Mouse (Mus musculus): ENCODE data around the gene Actr5. TPM values are rescaled to one million over a fixed set of nuclear protein-coding genes. Genes with fewer than 3 reads are reported as not detected.

Gene Actr5
- polyA plus RNA-seq, 1 experiment from 2014 or later: 14.6 TPM

DNA sequence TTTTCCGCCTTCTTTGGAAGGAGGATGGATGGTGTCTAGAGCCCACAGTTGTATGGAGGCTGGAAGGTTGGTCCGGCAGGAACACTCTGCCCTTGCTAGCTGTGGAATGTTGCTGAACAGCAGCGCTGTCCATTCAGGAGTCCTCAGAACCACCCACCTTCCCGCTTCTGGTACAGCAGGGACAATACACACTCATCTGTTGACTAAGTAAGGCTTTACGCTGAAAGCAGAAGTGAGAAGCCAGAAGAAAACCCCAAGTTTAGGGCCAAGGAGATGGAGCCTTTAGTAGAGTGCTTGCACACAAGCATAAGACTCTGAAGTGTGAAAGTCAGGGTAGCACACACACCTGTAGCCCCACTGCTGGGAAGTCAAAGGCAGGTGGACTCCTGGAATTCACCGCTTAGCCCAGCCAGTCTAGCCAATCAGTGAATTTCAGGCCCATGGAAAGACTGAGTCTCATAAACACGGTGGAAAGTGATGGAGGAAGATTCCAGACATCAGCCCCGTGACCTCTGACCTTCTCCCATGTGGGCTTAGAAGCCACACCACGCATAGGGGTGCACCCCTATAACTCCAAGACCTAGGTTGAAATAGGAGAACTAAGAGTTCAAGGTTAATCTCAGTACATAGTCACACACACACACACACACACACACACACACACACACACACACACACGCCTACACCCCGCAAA, 57.8 kb downstream of the Actr5 start:
- Histone ChIP-seq H3K4me3 (replicated peaks) (no peak overlapping the region), H3K27ac (peak overlapping the region; percentile 56), H3K9ac (replicated peaks) (no peak overlapping the region), H3K27me3 (no peaks in the 10 kb centered on the region), H3K9me3 (no peaks in the 10 kb centered on the region), H3K36me3 (no peaks in the 10 kb centered on the region), H3K4me2 (replicated peaks) (no peak overlapping the region), H3K4me1 (replicated peaks) (peaks cover 42% of the 10 kb centered on the region)
- ATAC-seq: peak; percentile 24; the same call in 1 of the 2 replicates
- 58% methylated on average over 11 of the region's 11 CpGs for WGBS

DNA sequence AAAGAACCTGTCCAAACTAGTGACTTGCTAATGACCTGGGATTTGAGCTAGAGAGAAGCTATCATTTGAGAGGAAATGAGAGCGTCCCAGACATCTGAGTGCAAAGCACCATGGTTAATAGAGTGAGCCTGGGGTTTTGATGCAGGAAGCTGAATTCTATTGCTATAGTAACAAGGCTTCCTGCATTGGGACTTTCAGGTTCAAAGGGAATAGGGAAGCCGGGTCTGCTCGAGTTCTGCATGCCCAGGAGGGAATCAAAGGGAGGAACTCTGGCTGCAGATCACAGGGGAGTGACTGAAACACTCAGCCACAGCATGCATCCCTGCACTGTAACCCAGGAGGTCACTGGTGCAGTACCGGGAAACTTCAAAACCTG, 58.3 kb downstream of the Actr5 start:
- Histone ChIP-seq H3K27ac (peak overlapping the region; percentile 56), H3K9me3 (no peaks in the 10 kb centered on the region), H3K27me3 (no peaks in the 10 kb centered on the region), H3K4me2 (replicated peaks) (no peak overlapping the region), H3K4me3 (replicated peaks) (no peak overlapping the region), H3K4me1 (replicated peaks) (peaks cover 47% of the 10 kb centered on the region), H3K9ac (replicated peaks) (no peak overlapping the region; the same call in 1 of the 2 replicates), H3K36me3 (no peaks in the 10 kb centered on the region)
- peak; percentile 72 for ATAC-seq
- 11% methylated on average over 4 of the region's 4 CpGs for WGBS

DNA sequence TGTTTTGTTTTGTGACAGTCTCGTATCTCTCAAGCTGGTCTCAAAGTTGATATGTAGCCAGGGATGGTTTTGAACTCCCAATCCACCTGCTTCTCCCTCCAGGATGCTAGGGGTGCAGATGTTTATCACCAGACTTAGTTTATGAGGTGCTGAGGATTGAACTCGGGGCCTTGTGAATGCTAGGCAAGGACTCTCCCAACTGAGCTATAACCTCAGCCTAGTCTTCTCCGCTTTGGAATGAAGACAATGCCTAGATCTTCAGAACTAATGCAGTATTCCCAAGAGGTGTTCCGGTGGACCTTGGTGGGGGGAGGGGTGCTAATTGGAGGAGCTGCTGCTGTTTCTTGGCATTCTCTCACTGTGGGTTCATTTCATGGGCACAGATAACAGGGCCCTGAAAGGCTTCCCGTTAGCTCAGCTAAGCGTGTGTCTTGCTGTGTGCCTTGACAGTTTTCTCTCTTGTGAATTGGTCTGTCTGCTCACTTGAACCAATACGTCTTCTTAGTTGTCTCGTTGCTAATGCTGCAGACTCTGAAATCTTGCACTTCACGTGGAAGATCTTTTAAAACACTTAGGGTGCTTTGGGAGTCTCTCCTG, 59.7 kb downstream of the Actr5 start:
- no peak overlapping the region for H3K4me3 ChIP-seq (replicated peaks)
- H3K36me3 ChIP-seq: no peaks in the 10 kb centered on the region
- no peak overlapping the region for H3K9ac ChIP-seq (replicated peaks)
- H3K27ac ChIP-seq: no peak overlapping the region
- H3K9me3 ChIP-seq: no peaks in the 10 kb centered on the region
- H3K4me2 ChIP-seq (replicated peaks): no peak overlapping the region
- peaks cover 49% of the 10 kb centered on the region for H3K4me1 ChIP-seq (replicated peaks)
- H3K27me3 ChIP-seq: no peaks in the 10 kb centered on the region
- ATAC-seq: no peak
- WGBS: 57% methylated on average over 9 of the region's 9 CpGs

DNA sequence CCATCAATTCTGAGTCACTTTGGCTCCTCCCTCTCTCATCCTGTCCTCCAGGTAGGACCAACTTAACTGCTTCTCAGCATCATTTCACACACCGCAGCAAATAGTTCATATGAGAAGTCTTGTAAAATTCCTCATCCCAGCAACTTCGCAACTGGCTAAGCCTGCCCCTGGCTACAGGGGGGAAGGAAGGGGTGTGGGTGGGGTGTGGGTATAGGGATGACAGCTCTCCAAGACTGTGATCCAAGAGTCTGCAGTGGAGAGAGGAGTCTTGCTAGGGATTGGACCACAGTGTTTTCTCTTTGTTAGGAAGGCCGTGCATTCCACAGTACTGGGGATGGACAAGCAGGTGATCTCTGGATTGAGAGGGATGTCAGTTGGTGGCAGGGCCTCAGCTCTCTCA, 60.2 kb downstream of the Actr5 start:
- no peaks in the 10 kb centered on the region for H3K36me3 ChIP-seq
- H3K27ac ChIP-seq: no peak overlapping the region; the same call in 1 of the 2 replicates
- 84% methylated on average over 3 of the region's 3 CpGs for WGBS
- peaks cover 54% of the 10 kb centered on the region for H3K4me1 ChIP-seq (replicated peaks)
- no peak overlapping the region for H3K4me2 ChIP-seq (replicated peaks)
- H3K9ac ChIP-seq (replicated peaks): no peak overlapping the region
- H3K4me3 ChIP-seq (replicated peaks): no peak overlapping the region
- H3K27me3 ChIP-seq: no peaks in the 10 kb centered on the region
- ATAC-seq: no peak
- H3K9me3 ChIP-seq: no peaks in the 10 kb centered on the region

DNA sequence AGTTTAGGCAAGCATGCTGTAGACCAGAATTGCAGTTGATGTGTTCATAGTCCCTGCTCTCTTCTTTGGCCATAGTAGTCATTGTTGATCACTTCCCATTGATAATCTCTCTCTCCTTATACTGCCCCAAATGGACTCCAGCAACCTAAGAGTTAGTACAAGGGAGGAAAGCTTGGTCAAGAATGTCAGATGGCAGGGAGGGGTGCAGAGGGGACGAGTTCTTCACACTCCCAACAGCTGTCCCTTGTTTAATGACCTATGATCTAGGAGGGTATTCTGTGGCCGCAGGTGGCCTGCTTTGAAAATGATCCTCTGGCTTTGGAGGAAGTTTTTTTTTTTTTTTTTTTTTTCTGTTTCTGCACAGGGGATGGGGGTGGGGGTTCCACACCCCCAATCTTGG, 61.7 kb downstream of the Actr5 start:
- Histone ChIP-seq H3K4me1 (replicated peaks) (peaks cover 43% of the 10 kb centered on the region), H3K27ac (no peak overlapping the region), H3K4me2 (replicated peaks) (no peak overlapping the region), H3K27me3 (no peaks in the 10 kb centered on the region), H3K9ac (replicated peaks) (no peak overlapping the region), H3K36me3 (no peaks in the 10 kb centered on the region), H3K9me3 (no peaks in the 10 kb centered on the region), H3K4me3 (replicated peaks) (no peak overlapping the region)
- no peak for ATAC-seq
- 54% methylated on average over 2 of the region's 2 CpGs for WGBS

DNA sequence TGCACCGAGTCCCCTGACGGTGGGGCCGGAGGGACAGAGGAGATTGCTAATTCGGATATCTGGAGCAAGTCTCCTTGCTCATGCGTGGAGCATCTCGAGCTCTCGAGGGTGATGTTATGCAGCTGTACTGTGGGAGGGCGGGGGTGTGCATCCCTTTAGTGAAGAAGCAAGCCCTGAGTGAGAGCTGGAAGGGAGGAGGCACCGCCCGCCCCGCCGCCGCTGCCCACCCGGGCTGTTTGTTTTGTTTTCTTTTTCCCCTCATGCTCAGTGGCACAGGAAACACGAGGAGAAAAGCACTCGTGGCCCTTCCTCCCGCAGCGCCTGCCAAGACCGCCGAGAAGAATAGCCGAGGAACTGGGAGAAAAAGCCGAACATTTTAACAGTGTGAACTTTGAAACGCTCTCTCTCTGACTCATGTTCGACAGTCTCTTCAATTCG, 63.1 kb downstream of the Actr5 start:
- WGBS: 59% methylated on average over 25 of the region's 25 CpGs
- Histone ChIP-seq H3K4me3 (replicated peaks) (no peak overlapping the region), H3K27ac (no peak overlapping the region), H3K36me3 (no peaks in the 10 kb centered on the region), H3K4me1 (replicated peaks) (peaks cover 29% of the 10 kb centered on the region), H3K9ac (replicated peaks) (no peak overlapping the region), H3K9me3 (no peaks in the 10 kb centered on the region), H3K27me3 (no peaks in the 10 kb centered on the region), H3K4me2 (replicated peaks) (0 out of 2 replicates have a peak overlapping the region, but pooled peaks have one; percentile 3)
- no peak for ATAC-seq

MicroRNA genes within 50 kb of the gene (microRNA counts, 519-probe panel; counts per million panel counts)
- 110 counts per million, percentile 56 among the panel's probes with 10 or more counts for microRNA mmu-miR-3474

Small RNAs within 50 kb of the gene (microRNA-seq; reads per million reads assigned to microRNA genes)
- gene Mir3474: 4.1 reads per million, percentile 17 among the genes with 10 or more reads in this experiment

Other genes starting within 250 kb of the Actr5 start
- 241 and 271 TPM in 2 replicates for gene Snhg11, start 249.2 kb upstream of the Actr5 start, polyA plus RNA-seq (2015; fragmentation: Nextera tagmentation; extraction: Ambion mirVana)
- gene Ralgapb, start 215.0 kb upstream of the Actr5 start, polyA plus RNA-seq (2015; fragmentation: Nextera tagmentation; extraction: Ambion mirVana): 21.4 and 23.0 TPM in 2 replicates
- not detected in 2 replicates for gene Adig, start 122.3 kb upstream of the Actr5 start, polyA plus RNA-seq (2015; fragmentation: Nextera tagmentation; extraction: Ambion mirVana)
- 0.58 and 0.67 TPM in 2 replicates for gene Arhgap40, start 112.1 kb upstream of the Actr5 start, polyA plus RNA-seq (2015; fragmentation: Nextera tagmentation; extraction: Ambion mirVana)
- 6.5 and 8.3 TPM in 2 replicates for gene Slc32a1, start 14.1 kb upstream of the Actr5 start, polyA plus RNA-seq (2015; fragmentation: Nextera tagmentation; extraction: Ambion mirVana)
- 8.4 and 8.7 TPM in 2 replicates for gene Ppp1r16b, start 40.5 kb downstream of the Actr5 start, polyA plus RNA-seq (2015; fragmentation: Nextera tagmentation; extraction: Ambion mirVana)
- gene Fam83d, start 143.2 kb downstream of the Actr5 start, polyA plus RNA-seq (2015; fragmentation: Nextera tagmentation; extraction: Ambion mirVana): 16.6 and 17.6 TPM in 2 replicates
- 14.9 and 15.6 TPM in 2 replicates for gene Dhx35, start 169.9 kb downstream of the Actr5 start, polyA plus RNA-seq (2015; fragmentation: Nextera tagmentation; extraction: Ambion mirVana)